Mouse (Mus musculus) stomach, embryonic 16.5 days (tissue): ENCODE data around the gene Efna5. TPM values are rescaled to one million over a fixed set of nuclear protein-coding genes. Genes with fewer than 3 reads are reported as not detected.

Experiments
- ATAC-seq: fragments of 200-750 bp; cut with Nextera tagmentation; 2 replicates; pipeline ENCODE4 v1.8.0; 2017; ENCODE audit warnings: moderate number of reproducible peaks, moderate TSS enrichment; ENCODE audit not compliant: insufficient read depth, low FRiP score
- H3K27ac ChIP-seq: fragments of 300-500 bp; sonication (generic); 2 replicates; pipeline ENCODE4 v1.5.1; 2014; ENCODE audit warnings: low read length
- H3K27me3 ChIP-seq: fragments of 300-500 bp; sonication (generic); 2 replicates; pipeline ENCODE4 v1.6.1; 2014; ENCODE audit warnings: low read length, control low read depth, mixed read lengths; ENCODE audit not compliant: control insufficient read depth, insufficient read depth
- H3K36me3 ChIP-seq: fragments of 300-500 bp; sonication (generic); 2 replicates; pipeline ENCODE4 v1.6.1; 2014; ENCODE audit warnings: low read length; ENCODE audit not compliant: control insufficient read depth, insufficient read depth
- H3K4me1 ChIP-seq: fragments of 300-500 bp; sonication (generic); 2 replicates; pipeline ENCODE4 v1.6.1; 2014; ENCODE audit warnings: low read length, control low read depth, mixed read lengths; ENCODE audit not compliant: control insufficient read depth, insufficient read depth
- H3K4me2 ChIP-seq: fragments of 300-500 bp; sonication (generic); 2 replicates; pipeline ENCODE4 v1.6.1; 2014; ENCODE audit warnings: low read depth, low read length, mixed read lengths
- H3K4me3 ChIP-seq: fragments of 300-500 bp; sonication (generic); replicated peaks from 2 replicates; pipeline ENCODE4 v1.5.1; 2014; ENCODE audit warnings: mild to moderate bottlenecking, low read length
- H3K9ac ChIP-seq: fragments of 300-500 bp; sonication (generic); 2 replicates; pipeline ENCODE4 v1.6.1; 2014; ENCODE audit warnings: low read length
- H3K9me3 ChIP-seq: fragments of 300-500 bp; sonication (generic); replicated peaks from 2 replicates; pipeline ENCODE4 v1.6.1; 2016; ENCODE audit warnings: low read length, control low read depth; ENCODE audit not compliant: control insufficient read depth
- WGBS: fragments of 180-500 bp; shearing (Covaris S2); extraction: QIAGEN DNeasy Blood & Tissue Kit; methylation state at CpG from one replicate; pipeline ENCODE4 v1.1.7; 2014; 5-methylcytosine and 5-hydroxymethylcytosine counted together
- polyA plus RNA-seq: library from polyadenylated mRNA; unstranded; fragments of >200 nt; fragmentation: Nextera tagmentation; extraction: Ambion mirVana; gene quantifications from 2 replicates; pipeline ENCODE4 v1.2.1, GENCODE M21; 2015

The Efna5 gene
- polyA plus RNA-seq, 1 experiment from 2014 or later, result 36.9 TPM

- no peak overlapping the region for H3K27ac ChIP-seq
- WGBS, result 68% methylated on average over 3 of the region's 3 CpGs
- no peak overlapping the region for H3K4me3 ChIP-seq
- no peak for ATAC-seq
- no peak overlapping the region for H3K4me2 ChIP-seq
- H3K9ac ChIP-seq, result no peak overlapping the region
- no peaks in the 10 kb centered on the region for H3K27me3 ChIP-seq
- H3K4me1 ChIP-seq, result peaks cover 10% of the 10 kb centered on the region
- no peaks in the 10 kb centered on the region for H3K9me3 ChIP-seq
- no peaks in the 10 kb centered on the region for H3K36me3 ChIP-seq
These were observed 130.5 kb downstream of the Efna5 start for GRCm38 (mm10) chr17:62750647-62751046.

- H3K27ac ChIP-seq, result no peak overlapping the region
These were observed 132.1 kb downstream of the Efna5 start for GRCm38 (mm10) chr17:62748803-62749619.

DNA sequence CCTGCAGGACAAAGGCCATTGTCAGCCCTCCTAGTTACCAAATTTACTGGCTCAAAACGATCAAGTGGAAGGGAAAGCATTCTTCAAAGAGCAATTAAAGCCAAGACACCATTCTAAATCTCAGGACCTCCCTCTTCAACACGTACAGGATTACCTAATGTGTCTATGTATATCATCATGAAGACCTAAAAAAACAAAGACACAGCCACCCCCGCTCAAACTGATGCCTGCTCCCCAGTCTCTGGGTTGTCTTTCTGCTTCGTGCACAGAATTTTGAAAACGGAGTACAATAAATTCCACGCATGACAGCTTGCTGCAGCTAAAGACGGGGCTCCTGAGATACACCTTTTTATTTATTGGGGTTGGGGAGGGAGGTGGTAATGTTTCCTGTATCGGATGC is 133.7 kb downstream of the Efna5 start:
- H3K27me3 ChIP-seq, result no peaks in the 10 kb centered on the region
- H3K4me3 ChIP-seq, result no peak overlapping the region
- no peaks in the 10 kb centered on the region for H3K9me3 ChIP-seq
- no peaks in the 10 kb centered on the region for H3K36me3 ChIP-seq
- H3K9ac ChIP-seq, result no peak overlapping the region
- 62% methylated on average over 8 of the region's 8 CpGs for WGBS
- no peak overlapping the region for H3K27ac ChIP-seq
- H3K4me1 ChIP-seq, result peaks cover 10% of the 10 kb centered on the region
- no peak overlapping the region for H3K4me2 ChIP-seq
- ATAC-seq, result no peak

More at GRCm38 (mm10) chr17:62748803-62749619, 132.1 kb downstream of the Efna5 start:
- 0 out of 2 replicates have a peak overlapping the region, but pooled peaks have one; percentile 6 for H3K4me3 ChIP-seq
- H3K4me1 ChIP-seq, result peaks cover 10% of the 10 kb centered on the region
- no peaks in the 10 kb centered on the region for H3K9me3 ChIP-seq
- H3K36me3 ChIP-seq, result no peaks in the 10 kb centered on the region
- no peaks in the 10 kb centered on the region for H3K27me3 ChIP-seq
- H3K4me2 ChIP-seq, result peak overlapping the region; percentile 34
- ATAC-seq, result peak; percentile 53; the same call in 1 of the 2 replicates
- no peak overlapping the region for H3K9ac ChIP-seq
- WGBS, result 28% methylated on average over 16 of the region's 16 CpGs

DNA sequence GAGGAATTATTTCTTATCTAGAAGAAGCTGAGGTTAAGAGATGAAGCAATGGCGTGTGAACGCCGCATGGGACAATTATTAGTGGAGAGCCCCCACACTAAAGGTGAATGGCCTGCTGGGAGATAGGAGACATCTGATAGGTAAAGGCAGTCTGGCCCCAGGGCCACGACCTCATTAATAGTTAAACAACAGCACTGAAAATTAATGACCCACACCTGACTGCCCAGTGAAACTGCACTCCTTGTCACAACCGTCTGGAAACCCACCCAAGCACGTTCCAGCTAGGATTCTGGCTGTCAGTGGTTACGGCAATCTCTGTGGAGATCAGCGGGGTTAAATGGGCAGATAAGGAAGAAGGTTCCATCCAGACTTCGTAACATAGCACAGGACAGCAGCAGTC is 134.3 kb downstream of the Efna5 start:
- 65% methylated on average over 9 of the region's 9 CpGs for WGBS
- H3K4me2 ChIP-seq, result no peak overlapping the region
- H3K36me3 ChIP-seq, result no peaks in the 10 kb centered on the region
- H3K4me1 ChIP-seq, result peaks cover 10% of the 10 kb centered on the region
- no peaks in the 10 kb centered on the region for H3K27me3 ChIP-seq
- no peak for ATAC-seq
- H3K27ac ChIP-seq, result no peak overlapping the region
- H3K9me3 ChIP-seq, result no peaks in the 10 kb centered on the region
- no peak overlapping the region for H3K4me3 ChIP-seq
- H3K9ac ChIP-seq, result no peak overlapping the region

DNA sequence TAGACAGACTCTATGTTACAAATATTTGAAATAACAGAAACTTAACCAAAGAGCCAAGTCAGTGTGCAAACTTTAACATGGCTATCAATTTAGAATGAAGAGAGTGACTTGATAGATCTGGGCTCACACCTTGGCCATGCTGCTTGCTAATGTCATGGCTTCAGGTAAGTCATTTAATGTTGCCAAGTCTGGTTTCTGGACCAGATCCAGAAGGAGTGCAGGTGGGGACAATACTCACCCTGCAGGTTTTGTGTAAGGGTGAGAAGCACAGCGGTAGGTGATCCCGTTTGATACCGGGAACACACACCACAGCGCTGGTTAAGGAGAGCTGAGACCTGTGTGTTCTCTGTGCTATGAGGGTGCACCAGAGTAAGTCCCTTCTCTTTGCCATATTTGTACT is 135.8 kb downstream of the Efna5 start:
- no peak overlapping the region for H3K4me2 ChIP-seq
- H3K36me3 ChIP-seq, result no peaks in the 10 kb centered on the region
- no peak overlapping the region for H3K27ac ChIP-seq
- ATAC-seq, result no peak
- H3K9me3 ChIP-seq, result no peaks in the 10 kb centered on the region
- H3K9ac ChIP-seq, result no peak overlapping the region
- no peaks in the 10 kb centered on the region for H3K27me3 ChIP-seq
- H3K4me3 ChIP-seq, result no peak overlapping the region
- WGBS, result 85% methylated on average over 4 of the region's 4 CpGs
- H3K4me1 ChIP-seq, result peaks cover 7% of the 10 kb centered on the region

GRCm38 (mm10) chr17:62744239-62744638 is 136.9 kb downstream of the Efna5 start:
- no peak overlapping the region for H3K9ac ChIP-seq
- 74% methylated on average over 6 of the region's 6 CpGs for WGBS

GRCm38 (mm10) chr17:62741702-62742101 is 139.4 kb downstream of the Efna5 start:
- H3K9ac ChIP-seq, result no peak overlapping the region
- 60% methylated on average over 5 of the region's 5 CpGs for WGBS
- no peak for ATAC-seq
- H3K4me3 ChIP-seq, result no peak overlapping the region
- no peak overlapping the region for H3K4me2 ChIP-seq
- H3K27ac ChIP-seq, result no peak overlapping the region
- H3K27me3 ChIP-seq, result no peaks in the 10 kb centered on the region
- H3K4me1 ChIP-seq, result no peaks in the 10 kb centered on the region
- 0 out of 2 replicates have a peak, but pooled peaks cover 4% of the 10 kb centered on the region for H3K9me3 ChIP-seq
- H3K36me3 ChIP-seq, result no peaks in the 10 kb centered on the region

More at GRCm38 (mm10) chr17:62744239-62744638, 136.9 kb downstream of the Efna5 start:
- Histone ChIP-seq H3K36me3 (no peaks in the 10 kb centered on the region), H3K4me1 (peaks cover 2% of the 10 kb centered on the region), H3K27me3 (no peaks in the 10 kb centered on the region), H3K4me3 (no peak overlapping the region), H3K9me3 (0 out of 2 replicates have a peak, but pooled peaks cover under 1% of the 10 kb centered on the region), H3K4me2 (no peak overlapping the region), H3K27ac (no peak overlapping the region)
- no peak for ATAC-seq

- Histone ChIP-seq H3K4me2 (no peak overlapping the region), H3K36me3 (no peaks in the 10 kb centered on the region), H3K9ac (no peak overlapping the region), H3K9me3 (0 out of 2 replicates have a peak, but pooled peaks cover 4% of the 10 kb centered on the region), H3K4me1 (peaks cover 4% of the 10 kb centered on the region), H3K27me3 (no peaks in the 10 kb centered on the region), H3K4me3 (no peak overlapping the region), H3K27ac (no peak overlapping the region)
- WGBS, result 69% methylated on average over 6 of the region's 6 CpGs
- ATAC-seq, result no peak
These were observed 140.1 kb downstream of the Efna5 start for GRCm38 (mm10) chr17:62741020-62741419.

DNA sequence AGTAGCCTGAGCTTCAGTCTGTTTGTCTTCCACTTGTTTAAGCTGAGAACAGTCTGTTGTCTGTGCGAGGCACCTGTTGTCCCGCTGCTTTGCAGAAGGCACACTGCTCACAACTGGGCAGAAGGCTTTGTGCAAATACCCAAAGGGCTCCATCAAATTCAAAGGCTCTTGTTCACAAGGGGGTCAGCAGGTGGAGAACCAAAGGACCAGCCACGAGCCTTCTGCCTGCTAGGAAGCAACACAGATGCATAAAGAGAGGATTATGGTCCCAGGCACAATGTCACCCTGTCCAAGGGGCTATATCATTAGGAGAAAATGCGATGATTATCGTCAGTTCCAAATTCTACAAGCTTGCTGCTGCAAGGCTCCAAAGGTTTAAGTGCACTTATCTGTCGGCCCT is 141.1 kb downstream of the Efna5 start:
- Histone ChIP-seq H3K4me1 (peaks cover 14% of the 10 kb centered on the region), H3K4me2 (no peak overlapping the region), H3K36me3 (no peaks in the 10 kb centered on the region), H3K9me3 (0 out of 2 replicates have a peak, but pooled peaks cover 4% of the 10 kb centered on the region), H3K27ac (no peak overlapping the region), H3K27me3 (no peaks in the 10 kb centered on the region), H3K9ac (no peak overlapping the region), H3K4me3 (no peak overlapping the region)
- no peak for ATAC-seq
- 76% methylated on average over 6 of the region's 6 CpGs for WGBS
